Mouse (Mus musculus) neural tube, embryonic 12.5 days (tissue): ENCODE measurements around the gene A830018L16Rik. TPM values are rescaled to one million over a fixed set of nuclear protein-coding genes. Genes with fewer than 3 reads are reported as not detected.

ENCODE experiments used
- ATAC-seq: fragments of 200-750 bp; cut with Nextera tagmentation; 2 replicates; pipeline ENCODE4 v1.8.0; 2017; ENCODE audit warnings: low read depth, mild to moderate bottlenecking, moderate TSS enrichment, moderate library complexity; ENCODE audit not compliant: low FRiP score
- H3K27ac ChIP-seq: fragments of 300-500 bp; sonication (generic); 2 replicates; pipeline ENCODE4 v1.5.1; 2016
- H3K27me3 ChIP-seq: fragments of 300-500 bp; sonication (generic); replicated peaks from 2 replicates; pipeline ENCODE4 v1.6.1; 2016; ENCODE audit warnings: mild to moderate bottlenecking
- H3K36me3 ChIP-seq: fragments of 300-500 bp; sonication (generic); 2 replicates; pipeline ENCODE4 v1.6.1; 2016; ENCODE audit warnings: mild to moderate bottlenecking
- H3K4me1 ChIP-seq: fragments of 300-500 bp; sonication (generic); 2 replicates; pipeline ENCODE4 v1.6.1; 2016
- H3K4me2 ChIP-seq: fragments of 300-500 bp; sonication (generic); replicated peaks from 2 replicates; pipeline ENCODE4 v1.6.1; 2016; ENCODE audit warnings: mild to moderate bottlenecking
- H3K4me3 ChIP-seq: fragments of 300-500 bp; sonication (generic); 2 replicates; pipeline ENCODE4 v1.5.1; 2016
- H3K9ac ChIP-seq: fragments of 300-500 bp; sonication (generic); 2 replicates; pipeline ENCODE4 v1.6.1; 2016; ENCODE audit warnings: mild to moderate bottlenecking
- H3K9me3 ChIP-seq: fragments of 300-500 bp; sonication (generic); 2 replicates; pipeline ENCODE4 v1.6.1; 2016; ENCODE audit warnings: mild to moderate bottlenecking
- whole genome bisulfite sequencing: fragments of 180-500 bp; shearing (Covaris S2); methylation state at CpG from one replicate; pipeline ENCODE4 v1.1.7; 2016; 5-methylcytosine and 5-hydroxymethylcytosine counted together
- polyA plus RNA-seq: library from polyadenylated mRNA; unstranded; fragments of >200 nt; fragmentation: Nextera tagmentation; extraction: Ambion mirVana; gene quantifications from 2 replicates; pipeline ENCODE4 v1.2.1, GENCODE M21; 2016

The A830018L16Rik gene
- polyA plus RNA-seq, 1 experiment from 2014 or later, result 3.7 TPM

- H3K9me3 ChIP-seq, result no peaks in the 10 kb centered on the region
- H3K36me3 ChIP-seq, result no peaks in the 10 kb centered on the region
- WGBS, result 57% methylated on average over 3 of the region's 3 CpGs
- no peak overlapping the region for H3K4me3 ChIP-seq
- H3K27ac ChIP-seq, result no peak overlapping the region
- H3K9ac ChIP-seq, result no peak overlapping the region
- no peak overlapping the region for H3K4me2 ChIP-seq
- H3K4me1 ChIP-seq, result no peaks in the 10 kb centered on the region
- no peaks in the 10 kb centered on the region for H3K27me3 ChIP-seq
- ATAC-seq, result peak; percentile 61; the same call in 1 of the 2 replicates
Observed at GRCm38 (mm10) chr1:11658061-11658625, 244.2 kb downstream of the A830018L16Rik start.

GRCm38 (mm10) chr1:11744749-11745314 is 330.9 kb downstream of the A830018L16Rik start:
- H3K9ac ChIP-seq, result no peak overlapping the region
- H3K27me3 ChIP-seq, result no peaks in the 10 kb centered on the region
- no peaks in the 10 kb centered on the region for H3K36me3 ChIP-seq
- no peak for ATAC-seq
- H3K4me1 ChIP-seq, result no peaks in the 10 kb centered on the region
- H3K27ac ChIP-seq, result no peak overlapping the region
- no peaks in the 10 kb centered on the region for H3K9me3 ChIP-seq
- H3K4me3 ChIP-seq, result no peak overlapping the region
- no peak overlapping the region for H3K4me2 ChIP-seq

GRCm38 (mm10) chr1:11748424-11748823 is 334.5 kb downstream of the A830018L16Rik start:
- Histone ChIP-seq H3K4me2 (no peak overlapping the region), H3K27ac (no peak overlapping the region), H3K9me3 (no peaks in the 10 kb centered on the region), H3K36me3 (no peaks in the 10 kb centered on the region), H3K27me3 (no peaks in the 10 kb centered on the region), H3K4me3 (no peak overlapping the region), H3K4me1 (no peaks in the 10 kb centered on the region), H3K9ac (no peak overlapping the region)
- no peak for ATAC-seq
- WGBS, result 35% methylated on average over 2 of the region's 2 CpGs

GRCm38 (mm10) chr1:11750065-11750464 is 336.2 kb downstream of the A830018L16Rik start:
- no peak overlapping the region for H3K9ac ChIP-seq
- no peaks in the 10 kb centered on the region for H3K9me3 ChIP-seq
- ATAC-seq, result no peak
- H3K4me3 ChIP-seq, result no peak overlapping the region
- H3K27ac ChIP-seq, result no peak overlapping the region
- H3K36me3 ChIP-seq, result no peaks in the 10 kb centered on the region
- no peaks in the 10 kb centered on the region for H3K27me3 ChIP-seq
- no peaks in the 10 kb centered on the region for H3K4me1 ChIP-seq
- H3K4me2 ChIP-seq, result no peak overlapping the region

- Histone ChIP-seq H3K27me3 (no peaks in the 10 kb centered on the region), H3K36me3 (no peaks in the 10 kb centered on the region), H3K4me2 (no peak overlapping the region), H3K4me3 (no peak overlapping the region), H3K27ac (no peak overlapping the region), H3K9me3 (no peaks in the 10 kb centered on the region), H3K4me1 (no peaks in the 10 kb centered on the region), H3K9ac (no peak overlapping the region)
- ATAC-seq, result no peak
- WGBS, result 79% methylated on average over 2 of the region's 2 CpGs
Observed at GRCm38 (mm10) chr1:11750607-11751006, 336.7 kb downstream of the A830018L16Rik start.

GRCm38 (mm10) chr1:11751996-11752395 is 338.1 kb downstream of the A830018L16Rik start:
- Histone ChIP-seq H3K4me1 (no peaks in the 10 kb centered on the region), H3K4me3 (no peak overlapping the region), H3K4me2 (no peak overlapping the region), H3K9ac (no peak overlapping the region), H3K9me3 (no peaks in the 10 kb centered on the region), H3K27me3 (no peaks in the 10 kb centered on the region), H3K36me3 (no peaks in the 10 kb centered on the region), H3K27ac (no peak overlapping the region)
- ATAC-seq, result no peak

GRCm38 (mm10) chr1:11788264-11788663 is 374.4 kb downstream of the A830018L16Rik start:
- no peak overlapping the region for H3K27ac ChIP-seq
- H3K4me3 ChIP-seq, result no peak overlapping the region
- H3K36me3 ChIP-seq, result no peaks in the 10 kb centered on the region
- no peak for ATAC-seq
- no peaks in the 10 kb centered on the region for H3K27me3 ChIP-seq
- H3K9me3 ChIP-seq, result no peaks in the 10 kb centered on the region
- no peak overlapping the region for H3K4me2 ChIP-seq
- no peaks in the 10 kb centered on the region for H3K4me1 ChIP-seq
- no peak overlapping the region for H3K9ac ChIP-seq
- 89% methylated on average over 1 of the region's 1 CpGs for WGBS

- WGBS, result 64% methylated on average over 2 of the region's 2 CpGs
- H3K9ac ChIP-seq, result no peak overlapping the region
- ATAC-seq, result no peak
Observed at GRCm38 (mm10) chr1:11792820-11793219, 378.9 kb downstream of the A830018L16Rik start.

GRCm38 (mm10) chr1:11795666-11796065 is 381.8 kb downstream of the A830018L16Rik start:
- Histone ChIP-seq H3K4me3 (no peak overlapping the region), H3K4me2 (no peak overlapping the region), H3K9ac (no peak overlapping the region), H3K27me3 (no peaks in the 10 kb centered on the region), H3K36me3 (no peaks in the 10 kb centered on the region), H3K9me3 (no peaks in the 10 kb centered on the region), H3K27ac (no peak overlapping the region), H3K4me1 (no peaks in the 10 kb centered on the region)
- 63% methylated on average over 2 of the region's 2 CpGs for WGBS
- no peak for ATAC-seq

More at GRCm38 (mm10) chr1:11792820-11793219, 378.9 kb downstream of the A830018L16Rik start:
- no peak overlapping the region for H3K4me2 ChIP-seq
- H3K9me3 ChIP-seq, result no peaks in the 10 kb centered on the region
- no peak overlapping the region for H3K27ac ChIP-seq
- no peaks in the 10 kb centered on the region for H3K4me1 ChIP-seq
- H3K27me3 ChIP-seq, result no peaks in the 10 kb centered on the region
- H3K4me3 ChIP-seq, result no peak overlapping the region
- no peaks in the 10 kb centered on the region for H3K36me3 ChIP-seq

GRCm38 (mm10) chr1:11872847-11873246 is 458.9 kb downstream of the A830018L16Rik start:
- 75% methylated on average over 4 of the region's 4 CpGs for WGBS
- Histone ChIP-seq H3K9ac (no peak overlapping the region), H3K9me3 (no peaks in the 10 kb centered on the region), H3K27ac (no peak overlapping the region), H3K27me3 (no peaks in the 10 kb centered on the region), H3K4me1 (no peaks in the 10 kb centered on the region), H3K4me3 (no peak overlapping the region), H3K36me3 (no peaks in the 10 kb centered on the region), H3K4me2 (no peak overlapping the region)
- no peak for ATAC-seq

GRCm38 (mm10) chr1:11873573-11873972 is 459.7 kb downstream of the A830018L16Rik start:
- 77% methylated on average over 1 of the region's 1 CpGs for WGBS
- H3K9me3 ChIP-seq, result no peaks in the 10 kb centered on the region
- no peak overlapping the region for H3K9ac ChIP-seq
- no peaks in the 10 kb centered on the region for H3K4me1 ChIP-seq
- H3K27ac ChIP-seq, result no peak overlapping the region
- no peak overlapping the region for H3K4me2 ChIP-seq
- H3K27me3 ChIP-seq, result no peaks in the 10 kb centered on the region
- no peak for ATAC-seq
- H3K36me3 ChIP-seq, result no peaks in the 10 kb centered on the region
- no peak overlapping the region for H3K4me3 ChIP-seq

- Histone ChIP-seq H3K4me3 (no peak overlapping the region), H3K27ac (no peak overlapping the region), H3K4me1 (no peaks in the 10 kb centered on the region), H3K4me2 (no peak overlapping the region), H3K36me3 (no peaks in the 10 kb centered on the region), H3K9ac (no peak overlapping the region), H3K27me3 (no peaks in the 10 kb centered on the region), H3K9me3 (no peaks in the 10 kb centered on the region)
- ATAC-seq, result no peak
- 54% methylated on average over 2 of the region's 2 CpGs for WGBS
Observed at GRCm38 (mm10) chr1:11881706-11882105, 467.8 kb downstream of the A830018L16Rik start.

GRCm38 (mm10) chr1:11895715-11896114 is 481.8 kb downstream of the A830018L16Rik start:
- Histone ChIP-seq H3K27ac (no peak overlapping the region), H3K4me1 (no peaks in the 10 kb centered on the region), H3K27me3 (no peaks in the 10 kb centered on the region), H3K9ac (no peak overlapping the region), H3K4me3 (no peak overlapping the region), H3K9me3 (no peaks in the 10 kb centered on the region), H3K4me2 (no peak overlapping the region), H3K36me3 (no peaks in the 10 kb centered on the region)
- ATAC-seq, result no peak
- 73% methylated on average over 3 of the region's 3 CpGs for WGBS
